Mouse (Mus musculus) splenic B cell, adult 2 months (primary cell): ENCODE data around the gene Zyg11b.
A peak's percentile ranks its signal among the peaks of the same experiment; 100 is the strongest.

ENCODE experiments used
- DNase-seq: peaks from one replicate; pipeline ENCODE4 v3.0.0-alpha.2; 2011; ENCODE audit warnings: low read depth, low spot score
- H3K27me3 ChIP-seq: 2 replicates; pipeline ENCODE4 v1.6.1; 2012; ENCODE audit warnings: mild to moderate bottlenecking, low read length, moderate library complexity, mixed read lengths; ENCODE audit not compliant: control insufficient read depth, poor library complexity, insufficient read depth, severe bottlenecking
- H3K36me3 ChIP-seq: 2 replicates; pipeline ENCODE4 v1.6.1; 2012; ENCODE audit warnings: mild to moderate bottlenecking, low read length, moderate library complexity, mixed read lengths; ENCODE audit not compliant: control insufficient read depth, poor library complexity, insufficient read depth, severe bottlenecking

The Zyg11b gene

GRCm38 (mm10) chr4:108300670-108301373 lies at the start of gene Zyg11b:
Gene Zyg11b, minus strand, starts transcription at chr4:108301096.
- no peaks in the 10 kb centered on the region for H3K36me3 ChIP-seq
- no peaks in the 10 kb centered on the region for H3K27me3 ChIP-seq
- peak; percentile 97 for DNase-seq

GRCm38 (mm10) chr4:108349836-108350547 lies 49.1 kb upstream of the Zyg11b start:
- no peaks in the 10 kb centered on the region for H3K36me3 ChIP-seq
- no peak for DNase-seq
- H3K27me3 ChIP-seq: no peaks in the 10 kb centered on the region

GRCm38 (mm10) chr4:108349064-108349463 lies 48.2 kb upstream of the Zyg11b start:
- Histone ChIP-seq H3K36me3 (no peaks in the 10 kb centered on the region), H3K27me3 (no peaks in the 10 kb centered on the region)
- DNase-seq: no peak

- DNase-seq: no peak
- Histone ChIP-seq H3K27me3 (no peaks in the 10 kb centered on the region), H3K36me3 (no peaks in the 10 kb centered on the region)
These were observed 47.5 kb upstream of the Zyg11b start for GRCm38 (mm10) chr4:108348256-108348875.

- peak; percentile 43 for DNase-seq
These were observed 46.2 kb upstream of the Zyg11b start for GRCm38 (mm10) chr4:108347111-108347510.

GRCm38 (mm10) chr4:108345826-108346225 lies 44.9 kb upstream of the Zyg11b start:
- Histone ChIP-seq H3K27me3 (no peaks in the 10 kb centered on the region), H3K36me3 (no peaks in the 10 kb centered on the region)
- no peak for DNase-seq

More at GRCm38 (mm10) chr4:108347111-108347510, 46.2 kb upstream of the Zyg11b start:
- Histone ChIP-seq H3K27me3 (no peaks in the 10 kb centered on the region), H3K36me3 (no peaks in the 10 kb centered on the region)

GRCm38 (mm10) chr4:108344631-108345083 lies 43.8 kb upstream of the Zyg11b start:
- no peaks in the 10 kb centered on the region; the same call in 1 of the 2 replicates for H3K36me3 ChIP-seq
- no peak for DNase-seq
- H3K27me3 ChIP-seq: no peaks in the 10 kb centered on the region

- peaks cover 5% of the 10 kb centered on the region for H3K36me3 ChIP-seq
- peak; percentile 84 for DNase-seq
- no peaks in the 10 kb centered on the region for H3K27me3 ChIP-seq
These were observed 38.4 kb upstream of the Zyg11b start for GRCm38 (mm10) chr4:108339277-108339690.

- peaks cover 6% of the 10 kb centered on the region for H3K36me3 ChIP-seq
- no peaks in the 10 kb centered on the region for H3K27me3 ChIP-seq
- no peak for DNase-seq
These were observed 37.9 kb upstream of the Zyg11b start for GRCm38 (mm10) chr4:108338811-108339210.

GRCm38 (mm10) chr4:108338321-108338733 lies 37.4 kb upstream of the Zyg11b start:
- H3K27me3 ChIP-seq: no peaks in the 10 kb centered on the region

GRCm38 (mm10) chr4:108337817-108338216 lies 36.9 kb upstream of the Zyg11b start:
- Histone ChIP-seq H3K36me3 (peaks cover 6% of the 10 kb centered on the region), H3K27me3 (no peaks in the 10 kb centered on the region)
- DNase-seq: no peak

More at GRCm38 (mm10) chr4:108338321-108338733, 37.4 kb upstream of the Zyg11b start:
- H3K36me3 ChIP-seq: peaks cover 6% of the 10 kb centered on the region
- DNase-seq: no peak

GRCm38 (mm10) chr4:108336765-108337164 lies 35.9 kb upstream of the Zyg11b start:
- Histone ChIP-seq H3K27me3 (no peaks in the 10 kb centered on the region), H3K36me3 (peaks cover 8% of the 10 kb centered on the region)
- DNase-seq: no peak

GRCm38 (mm10) chr4:108335413-108335812 lies 34.5 kb upstream of the Zyg11b start:
- H3K36me3 ChIP-seq: peaks cover 8% of the 10 kb centered on the region
- H3K27me3 ChIP-seq: no peaks in the 10 kb centered on the region
- DNase-seq: no peak

GRCm38 (mm10) chr4:108332041-108332440 lies 31.1 kb upstream of the Zyg11b start:
- Histone ChIP-seq H3K36me3 (peaks cover 5% of the 10 kb centered on the region), H3K27me3 (no peaks in the 10 kb centered on the region)
- no peak for DNase-seq

- H3K27me3 ChIP-seq: no peaks in the 10 kb centered on the region
- no peak for DNase-seq
- peaks cover 4% of the 10 kb centered on the region for H3K36me3 ChIP-seq
These were observed 28.9 kb upstream of the Zyg11b start for GRCm38 (mm10) chr4:108329840-108330239.
